Mouse (Mus musculus): ENCODE results near the gene Ubtd1. TPM values are rescaled to one million over a fixed set of nuclear protein-coding genes. Genes with fewer than 3 reads are reported as not detected.

The Ubtd1 gene
- total and polyA plus RNA-seq, 3 experiments, result 9.1 to 15.5 TPM; not detected in 1

- no peak for DNase-seq (ENCODE audit: low read depth, low spot score)
Measured at GRCm38 (mm10) chr19:41953574-41953973, 28.0 kb upstream of the Ubtd1 start.

GRCm38 (mm10) chr19:41969618-41970017 is 11.9 kb upstream of the Ubtd1 start:
- no peak overlapping the region for H3K4me3 ChIP-seq (ENCODE audit: control insufficient read depth in 1 of 2, insufficient read depth in 1 of 2, low read depth in 2 of 2, low read length in 2 of 2)
- peaks cover 0 to 28% of the 10 kb centered on the region in 2 experiments; a peak in 2 of 4 replicates for H3K36me3 ChIP-seq (ENCODE audit: control insufficient read depth in 1 of 2, insufficient read depth in 2 of 2, low read length in 2 of 2)
- no peak overlapping the region for H3K27ac ChIP-seq (ENCODE audit: control insufficient read depth, low read depth, low read length)
- peaks cover 10% of the 10 kb centered on the region for H3K79me2 ChIP-seq (ENCODE audit: control insufficient read depth, insufficient read depth, low read length, poor library complexity)
- H3K27me3 ChIP-seq (ENCODE audit: control insufficient read depth in 1 of 2, insufficient read depth in 2 of 2, low read length in 2 of 2), result no peaks in the 10 kb centered on the region
- TF ChIP-seq UBTF (IDR thresholded peaks at IDR 0.05; ENCODE audit: borderline replicate concordance, insufficient read depth, low read depth, low read length) (no peak), SIN3A (IDR thresholded peaks at IDR 0.05; ENCODE audit: low read length) (no peak), CHD2 (IDR thresholded peaks at IDR 0.05; ENCODE audit: low read length) (no peak), ZKSCAN1 (IDR thresholded peaks at IDR 0.05; ENCODE audit: low read depth, low read length) (no peak), POLR2A (IDR thresholded peaks at IDR 0.05; ENCODE audit: control insufficient read depth in 1 of 2, insufficient read depth in 1 of 2, low read depth in 1 of 2, low read length in 2 of 2, poor library complexity in 1 of 2) (no peak), ELF1 (IDR thresholded peaks at IDR 0.05; ENCODE audit: low read depth, low read length) (no peak), MEF2A (IDR thresholded peaks at IDR 0.05; ENCODE audit: extremely low read depth, insufficient replicate concordance, low read depth, low read length, poor library complexity, severe bottlenecking) (no peak), MAZ (IDR thresholded peaks at IDR 0.05; ENCODE audit: low read depth, low read length) (no peak), RAD21 (IDR thresholded peaks at IDR 0.05; ENCODE audit: low read depth, low read length) (no peak), MYC (IDR thresholded peaks at IDR 0.05; ENCODE audit: low read depth, low read length) (no peak)
- H3K9ac ChIP-seq (ENCODE audit: control insufficient read depth, low read depth, low read length, poor library complexity, severe bottlenecking), result no peak overlapping the region
- no peak for DNase-seq (ENCODE audit: low read depth, low spot score)
- H3K4me1 ChIP-seq (ENCODE audit: control insufficient read depth in 1 of 2, insufficient read depth in 2 of 2, low read length in 2 of 2), result no peaks in the 10 kb centered on the region; a peak in 1 of 4 replicates
- H3K9me3 ChIP-seq (replicated peaks; ENCODE audit: insufficient read depth, low read length), result no peaks in the 10 kb centered on the region

More at GRCm38 (mm10) chr19:41953574-41953973, 28.0 kb upstream of the Ubtd1 start:
- no peak overlapping the region for H3K4me3 ChIP-seq (ENCODE audit: control insufficient read depth in 1 of 2, insufficient read depth in 1 of 2, low read depth in 2 of 2, low read length in 2 of 2)
- no peaks in the 10 kb centered on the region for H3K4me1 ChIP-seq (ENCODE audit: control insufficient read depth in 1 of 2, insufficient read depth in 2 of 2, low read length in 2 of 2)
- no peaks in the 10 kb centered on the region for H3K9me3 ChIP-seq (replicated peaks; ENCODE audit: insufficient read depth, low read length)
- peaks cover 0 to 17% of the 10 kb centered on the region in 2 experiments; a peak in 2 of 4 replicates for H3K36me3 ChIP-seq (ENCODE audit: control insufficient read depth in 1 of 2, insufficient read depth in 2 of 2, low read length in 2 of 2)
- H3K27ac ChIP-seq (ENCODE audit: control insufficient read depth, low read depth, low read length), result no peak overlapping the region
- H3K79me2 ChIP-seq (ENCODE audit: control insufficient read depth, insufficient read depth, low read length, poor library complexity), result no peaks in the 10 kb centered on the region
- no peak overlapping the region for H3K9ac ChIP-seq (ENCODE audit: control insufficient read depth, low read depth, low read length, poor library complexity, severe bottlenecking)
- H3K27me3 ChIP-seq (ENCODE audit: control insufficient read depth in 1 of 2, insufficient read depth in 2 of 2, low read length in 2 of 2), result no peaks in the 10 kb centered on the region
- no peak for TF ChIP-seq BHLHE40 (IDR thresholded peaks at IDR 0.05; ENCODE audit: borderline replicate concordance, low read depth, low read length)
- no peak for TF ChIP-seq TCF12 (IDR thresholded peaks at IDR 0.05; ENCODE audit: low read depth, low read length)
- TF ChIP-seq ELF1 (IDR thresholded peaks at IDR 0.05; ENCODE audit: low read depth, low read length), result no peak
- TF ChIP-seq UBTF (IDR thresholded peaks at IDR 0.05; ENCODE audit: borderline replicate concordance, insufficient read depth, low read depth, low read length), result no peak
- no peak for TF ChIP-seq RAD21 (IDR thresholded peaks at IDR 0.05; ENCODE audit: low read depth, low read length)
- TF ChIP-seq POLR2A (IDR thresholded peaks at IDR 0.05; ENCODE audit: control insufficient read depth in 1 of 2, insufficient read depth in 1 of 2, low read depth in 1 of 2, low read length in 2 of 2, poor library complexity in 1 of 2), result no peak
- no peak for TF ChIP-seq ZC3H11A (IDR thresholded peaks at IDR 0.05; ENCODE audit: low read depth, low read length)
- no peak for TF ChIP-seq ZNF384 (IDR thresholded peaks at IDR 0.05; ENCODE audit: low read depth, low read length)
- TF ChIP-seq ZKSCAN1 (IDR thresholded peaks at IDR 0.05; ENCODE audit: low read depth, low read length), result no peak
- TF ChIP-seq USF1 (IDR thresholded peaks at IDR 0.05; ENCODE audit: low read depth, low read length), result no peak
- TF ChIP-seq TBP (IDR thresholded peaks at IDR 0.05; ENCODE audit: low read depth, low read length), result no peak
